Mouse (Mus musculus): ENCODE results near the gene Tomt. TPM values are rescaled to one million over a fixed set of nuclear protein-coding genes. Genes with fewer than 3 reads are reported as not detected.

The Tomt gene
- polyA plus RNA-seq, 1 experiment = 0.13 TPM

GRCm38 (mm10) chr7:101851689-101852088 is 54.5 kb downstream of the Tomt start:
- 87% methylated on average over 6 of the region's 6 CpGs for WGBS
- DNase-seq = no peak
- Histone ChIP-seq H3K27me3 (ENCODE audit: control insufficient read depth, insufficient read depth, low read length) (no peaks in the 10 kb centered on the region), H3K27ac (ENCODE audit: insufficient read depth, low read length) (no peak overlapping the region), H3K4me3 (replicated peaks; ENCODE audit: insufficient read depth, low read depth, low read length) (no peak overlapping the region), H3K4me1 (ENCODE audit: control insufficient read depth, insufficient read depth, low read length) (no peaks in the 10 kb centered on the region)
- no peak for TF ChIP-seq CTCF (IDR thresholded peaks at IDR 0.05; ENCODE audit: borderline replicate concordance, insufficient read depth, low read depth, low read length)
- no peak for TF ChIP-seq POLR2A (IDR thresholded peaks at IDR 0.05; ENCODE audit: borderline replicate concordance, insufficient read depth, low read length)

Other genes starting within 250 kb of the Tomt start
- gene Clpb, start 242.7 kb downstream of the Tomt start, polyA plus RNA-seq (2012; rRNA removed) = 33.0 and 37.4 TPM in 2 replicates
- gene Phox2a, start 88.0 kb downstream of the Tomt start, polyA plus RNA-seq (2012; rRNA removed) = 0.52 and 0.71 TPM in 2 replicates
- gene Inppl1, start 68.1 kb downstream of the Tomt start, polyA plus RNA-seq (2012; rRNA removed) = 35.4 and 43.9 TPM in 2 replicates
- gene Folr2, start 49.2 kb downstream of the Tomt start, polyA plus RNA-seq (2012; rRNA removed) = 0.44 and 0.89 TPM in 2 replicates
- 44.7 and 47.3 TPM in 2 replicates for gene Anapc15, start 42.6 kb downstream of the Tomt start, polyA plus RNA-seq (2012; rRNA removed)
- 8.0 and 18.5 TPM in 2 replicates for gene Folr1, start 35.6 kb downstream of the Tomt start, polyA plus RNA-seq (2012; rRNA removed)
- 197 and 210 TPM in 2 replicates for gene Lamtor1, start 455 bp downstream of the Tomt start, polyA plus RNA-seq (2012; rRNA removed)
- gene Lrrc51, start 27.5 kb upstream of the Tomt start, polyA plus RNA-seq (2012; rRNA removed) = 10.2 and 12.4 TPM in 2 replicates
- gene Numa1, start 27.8 kb upstream of the Tomt start, polyA plus RNA-seq (2012; rRNA removed) = 89.0 and 97.5 TPM in 2 replicates
- 13.7 and 14.6 TPM in 2 replicates for gene Il18bp, start 112.3 kb upstream of the Tomt start, polyA plus RNA-seq (2012; rRNA removed)
- gene Rnf121, start 159.1 kb upstream of the Tomt start, polyA plus RNA-seq (2012; rRNA removed) = 65.3 and 66.6 TPM in 2 replicates
- gene Xndc1, start 159.2 kb upstream of the Tomt start, polyA plus RNA-seq (2012; rRNA removed) = 48.8 and 48.9 TPM in 2 replicates
- gene Xntrpc, start 159.4 kb upstream of the Tomt start, polyA plus RNA-seq (2012; rRNA removed) = 3.8 and 4.7 TPM in 2 replicates
- gene Trpc2, start 176.8 kb upstream of the Tomt start, polyA plus RNA-seq (2012; rRNA removed) = 0.39 and 1.6 TPM in 2 replicates
- not detected in 2 replicates for gene Art1, start 195.4 kb upstream of the Tomt start, polyA plus RNA-seq (2012; rRNA removed)
- not detected in 2 replicates for gene Art5, start 203.1 kb upstream of the Tomt start, polyA plus RNA-seq (2012; rRNA removed)
- gene Chrna10, start 210.5 kb upstream of the Tomt start, polyA plus RNA-seq (2012; rRNA removed) = 0.05 and 0.08 TPM in 2 replicates

Data from cerebellum, adult 2 months (tissue).